Mouse (Mus musculus): ENCODE data around the gene Adamts18.

- TF ChIP-seq CTCF (IDR thresholded peaks at IDR 0.05; ENCODE audit: extremely low read depth, insufficient read length, insufficient replicate concordance, low read depth, low read length) (no peak), POLR2A (IDR thresholded peaks at IDR 0.05; ENCODE audit: low read depth, low read length) (no peak)
Measured at GRCm38 (mm10) chr8:113803830-113804611, 44.5 kb downstream of the Adamts18 start.
